Mouse (Mus musculus) adipocyte (in vitro differentiated cells): ENCODE measurements at regions not wholly inside any gene's neighbourhood (a gene's known extent, or its start where the extent isn't known, plus 50 kb on each side); places are given as distances from the start of the nearest gene placed in this dataset.
"Not testable (repeated sequence)": the region's sequence is repeated elsewhere in the genome, so short reads cannot be mapped to it uniquely, and the experiment has no call there.

Source experiments
- DNase-seq: peaks from one replicate; pipeline ENCODE4 v3.0.0-alpha.2; 2016; ENCODE audit warnings: low spot score

DNA sequence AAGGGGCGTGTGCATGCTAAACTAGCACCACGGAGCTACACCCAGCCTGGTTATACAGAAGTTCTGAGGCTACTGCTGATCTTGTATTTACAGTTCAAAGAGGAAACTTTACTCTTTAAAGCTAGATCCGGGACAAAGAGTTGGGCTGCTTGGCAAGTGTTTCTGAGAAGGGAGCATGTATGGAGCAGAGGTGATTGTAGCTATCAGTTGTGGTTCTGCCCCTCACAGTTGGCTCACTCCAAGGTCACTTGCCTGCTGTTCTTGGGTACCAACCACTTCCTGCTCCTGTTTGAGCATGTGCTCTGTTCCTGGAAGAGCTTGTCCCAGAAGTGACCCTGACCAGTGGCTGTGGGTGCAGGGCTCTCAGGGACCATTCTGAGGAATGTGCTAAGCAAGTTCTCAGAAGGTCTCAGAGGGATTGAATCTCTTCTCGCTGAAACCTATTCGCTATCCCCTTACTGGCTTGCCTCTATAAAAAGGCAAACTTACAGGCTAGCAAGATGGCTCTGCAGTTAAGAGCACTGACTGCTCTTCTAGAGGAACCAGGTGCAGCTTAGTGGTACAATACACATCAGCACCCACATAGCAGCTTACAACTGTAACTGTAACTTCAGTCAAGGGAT, 94.9 kb upstream of the Max start:
- DNase-seq = peak; percentile 14

DNA sequence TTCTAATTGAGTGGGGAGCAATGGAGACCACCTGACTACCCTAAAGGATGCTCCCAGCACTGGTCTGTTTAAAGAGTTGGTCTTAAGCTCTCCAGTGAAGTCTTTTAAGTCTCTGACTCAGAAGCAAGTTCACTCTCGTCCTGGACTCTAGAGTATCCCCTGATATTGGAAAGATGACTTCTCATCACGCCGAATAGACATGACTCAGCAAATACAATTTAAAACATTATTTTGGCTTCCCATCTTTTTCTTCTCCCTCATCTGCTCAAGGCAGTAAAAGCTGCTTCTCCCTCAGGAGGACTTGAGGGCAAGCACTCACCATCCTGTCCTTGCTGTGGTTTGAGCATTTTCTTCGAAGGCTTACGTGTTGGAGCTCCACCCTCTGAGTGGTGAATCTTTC, 92.7 kb upstream of the Max start:
- DNase-seq = no peak

DNA sequence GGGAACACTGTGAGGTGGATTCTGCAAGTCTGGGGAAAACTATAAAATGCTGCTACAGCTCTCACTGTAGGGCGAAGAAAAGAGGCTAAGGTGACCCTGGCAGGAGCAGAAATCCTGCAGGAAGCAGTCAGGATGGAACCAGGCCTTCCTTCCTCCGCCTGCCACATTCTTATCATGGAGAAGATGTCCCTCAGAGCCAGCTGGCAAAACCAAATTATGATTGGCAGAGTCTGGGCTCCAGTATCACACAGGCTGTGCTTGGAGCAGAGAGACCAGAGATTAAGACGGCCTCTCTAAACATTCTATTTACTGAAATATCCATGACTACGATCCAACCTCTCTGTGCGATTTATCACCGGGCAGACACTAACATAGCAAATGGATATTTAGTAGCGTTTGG, 92.2 kb upstream of the Max start:
- DNase-seq = peak; percentile 23

DNA sequence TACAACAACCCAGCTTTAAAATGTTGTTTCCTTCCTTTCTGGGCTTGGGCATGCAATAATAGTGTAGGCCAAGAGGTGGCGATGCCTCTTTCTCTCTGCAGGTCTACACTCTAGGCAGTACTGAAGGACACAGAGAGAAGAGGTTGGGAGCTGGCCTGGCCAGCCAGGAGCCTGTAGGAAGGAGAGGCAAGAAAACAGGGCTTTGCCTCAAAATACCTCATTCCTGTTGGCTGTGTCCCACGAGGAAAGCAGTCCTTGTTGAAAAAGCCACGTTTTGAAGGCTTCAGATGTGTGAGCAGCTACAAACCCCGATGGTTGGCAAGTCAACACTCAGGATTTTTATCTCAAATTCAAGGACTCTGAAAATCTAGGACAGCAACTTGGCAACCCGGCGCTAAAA, 90.9 kb upstream of the Max start:
- DNase-seq = peak; percentile 87

DNA sequence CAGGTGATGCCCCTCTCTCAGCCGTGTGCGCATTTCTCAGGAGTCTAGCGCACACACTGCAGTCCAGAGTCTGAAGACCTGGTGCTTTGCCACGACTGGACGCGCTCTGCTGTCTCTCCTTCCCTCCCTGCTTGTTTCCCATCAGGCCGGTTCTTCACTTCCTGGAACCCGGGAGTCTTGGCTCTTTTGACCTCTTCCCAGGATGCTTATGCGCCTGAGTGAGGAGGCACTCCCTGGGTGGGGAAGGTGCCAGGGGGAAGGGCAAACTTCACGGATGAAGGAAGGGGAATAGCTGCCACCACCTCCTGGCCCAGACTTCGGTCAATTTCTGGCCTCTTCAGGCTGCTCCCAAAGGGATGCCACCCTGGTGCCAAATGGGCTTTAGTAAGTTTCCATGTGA, 86.4 kb upstream of the Max start:
- no peak for DNase-seq

DNA sequence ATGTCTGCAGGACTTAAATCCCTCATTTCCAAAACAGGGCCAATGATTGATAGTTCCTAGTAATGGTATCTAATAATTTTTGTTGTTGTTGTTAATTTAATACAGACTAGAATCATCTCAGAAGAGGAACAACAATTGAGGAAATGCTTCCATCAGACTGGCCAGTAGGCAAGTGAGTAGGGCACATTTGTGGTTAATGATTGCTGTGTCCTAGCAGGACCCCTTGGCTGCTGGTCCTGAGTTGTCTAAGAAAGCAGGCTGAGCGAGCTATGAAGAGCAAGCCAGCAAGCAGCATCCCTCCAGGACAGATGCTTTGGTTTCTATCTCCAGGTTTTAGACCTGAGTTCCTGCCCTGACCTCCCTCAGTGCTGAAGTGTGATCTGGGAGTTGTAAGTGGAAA, 85.3 kb upstream of the Max start:
- no peak for DNase-seq

DNA sequence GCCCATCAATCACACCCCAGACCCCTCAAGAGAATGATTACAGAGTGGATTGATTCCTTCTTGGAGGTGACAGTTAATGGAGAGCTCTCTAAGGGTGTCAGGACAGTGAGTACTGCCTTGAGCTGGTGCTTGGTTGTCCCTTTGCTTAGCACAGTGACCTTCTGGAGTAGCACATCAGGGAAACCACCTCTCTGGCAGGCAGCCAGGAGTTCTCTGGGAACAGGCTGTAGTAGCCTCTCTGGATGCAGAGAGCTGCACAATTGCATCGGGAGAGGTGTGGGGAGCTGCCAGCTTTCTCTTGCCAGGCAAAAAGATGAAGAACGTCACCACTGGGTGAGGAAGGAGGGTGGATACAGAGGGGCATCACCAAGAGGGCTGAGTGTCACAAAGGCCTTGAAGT, 84.0 kb upstream of the Max start:
- peak; percentile 53 for DNase-seq

DNA sequence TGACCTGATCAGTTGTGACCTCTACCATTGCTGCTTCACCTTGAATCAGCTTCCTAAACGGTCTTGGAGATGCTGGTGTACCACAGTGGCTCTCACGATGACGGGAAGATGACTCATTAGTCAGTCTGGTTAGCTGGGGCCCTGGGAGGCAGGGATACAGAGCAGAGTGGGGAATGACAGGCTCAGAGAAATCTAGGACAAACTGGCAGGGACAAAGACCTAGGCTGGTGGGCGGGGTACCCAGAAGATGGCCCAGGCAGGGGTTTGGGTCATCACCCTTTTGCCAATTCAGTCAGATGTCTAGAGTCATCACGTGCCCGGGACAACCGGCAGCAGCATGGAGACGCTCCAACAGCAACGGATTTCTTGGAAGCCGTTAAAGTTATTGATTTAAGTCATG, 83.4 kb upstream of the Max start:
- no peak for DNase-seq

DNA sequence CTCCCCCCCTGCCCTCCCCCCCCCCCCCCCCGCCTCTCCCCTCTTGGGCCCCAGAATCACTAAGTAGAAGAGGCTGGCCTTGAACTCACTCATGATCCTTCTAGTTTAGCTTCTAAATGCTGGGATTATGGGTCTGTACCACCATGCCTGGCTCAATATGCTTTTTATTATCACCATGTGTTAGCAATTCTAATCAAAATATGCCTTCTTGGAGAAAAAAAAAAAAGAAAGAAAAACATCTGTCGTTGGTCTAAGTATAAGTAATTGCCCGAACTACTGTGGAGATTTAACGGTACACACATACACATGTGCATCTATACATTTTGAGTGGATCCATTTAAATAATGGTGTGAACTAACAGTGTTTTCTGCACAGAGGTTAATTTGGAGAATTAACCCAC, 80.4 kb upstream of the Max start:
- no peak for DNase-seq

DNA sequence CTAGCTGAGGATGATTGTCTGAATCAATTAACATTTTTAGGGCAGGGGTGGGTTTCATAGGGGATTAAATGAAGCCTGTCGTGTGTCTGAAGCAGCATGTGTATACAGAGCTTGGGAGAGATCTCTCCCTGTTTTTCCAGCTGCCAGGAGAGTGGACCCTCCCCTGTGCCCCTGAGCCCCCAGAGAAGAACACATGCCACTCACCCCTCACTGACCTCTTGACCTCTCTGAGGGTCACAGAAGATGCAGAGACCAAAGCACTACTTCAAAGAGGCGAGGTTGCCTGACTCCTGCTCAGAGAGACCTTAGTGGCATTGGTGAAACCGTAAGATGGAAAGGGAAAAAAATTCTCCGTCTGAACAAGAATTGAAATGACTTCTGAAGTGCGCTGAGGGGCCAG, 79.1 kb upstream of the Max start:
- DNase-seq = no peak

DNA sequence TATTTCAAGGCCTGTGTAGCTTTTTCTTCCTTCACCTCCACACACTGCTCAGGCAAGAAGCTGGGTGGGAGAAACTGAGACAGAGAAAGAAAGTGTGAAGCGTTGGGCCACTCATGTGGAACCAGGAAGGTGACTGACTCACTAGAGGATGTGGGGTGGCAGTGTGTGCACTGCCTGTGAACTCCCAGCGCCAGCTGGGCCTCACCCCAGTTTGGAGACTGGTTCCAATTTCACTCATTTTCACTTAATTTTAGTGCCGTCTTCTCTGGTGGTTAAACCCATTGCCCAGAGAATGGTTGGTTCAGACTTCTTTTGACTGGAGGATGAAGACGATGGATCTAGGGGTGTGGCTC, 77.9 kb upstream of the Max start:
- no peak for DNase-seq

DNA sequence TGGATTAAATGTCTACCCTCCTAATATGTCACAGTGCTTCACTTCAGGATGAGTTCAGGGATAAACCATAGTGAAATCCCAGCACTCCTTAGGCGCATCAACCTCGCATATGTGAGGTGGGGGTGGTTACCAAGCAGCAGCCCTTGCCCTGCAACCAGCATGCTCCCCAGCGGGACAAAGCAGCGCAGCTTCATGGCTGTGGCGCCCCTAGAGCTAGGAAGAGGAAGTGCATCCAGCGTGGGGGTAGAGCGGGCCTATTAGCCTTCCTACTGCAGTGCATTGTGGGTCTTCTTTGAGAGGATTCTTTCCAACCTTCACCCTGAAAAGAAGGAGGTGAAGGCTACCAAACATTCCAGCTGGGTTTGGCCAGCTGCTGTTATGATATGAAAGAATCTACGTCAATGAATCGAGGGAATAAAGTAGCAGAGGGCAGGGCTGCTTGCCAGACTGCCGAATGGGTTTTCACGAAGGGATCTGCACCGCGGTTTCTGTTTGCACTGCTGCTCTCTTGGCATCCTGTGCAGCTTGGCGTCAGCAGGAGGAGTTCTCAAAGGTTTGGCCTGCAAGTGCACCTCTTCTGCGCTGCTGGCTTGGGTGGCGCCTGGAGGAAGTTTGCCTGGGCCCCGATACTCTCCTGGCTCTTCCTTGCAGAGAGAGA, 77.4 kb upstream of the Max start:
- no peak for DNase-seq

DNA sequence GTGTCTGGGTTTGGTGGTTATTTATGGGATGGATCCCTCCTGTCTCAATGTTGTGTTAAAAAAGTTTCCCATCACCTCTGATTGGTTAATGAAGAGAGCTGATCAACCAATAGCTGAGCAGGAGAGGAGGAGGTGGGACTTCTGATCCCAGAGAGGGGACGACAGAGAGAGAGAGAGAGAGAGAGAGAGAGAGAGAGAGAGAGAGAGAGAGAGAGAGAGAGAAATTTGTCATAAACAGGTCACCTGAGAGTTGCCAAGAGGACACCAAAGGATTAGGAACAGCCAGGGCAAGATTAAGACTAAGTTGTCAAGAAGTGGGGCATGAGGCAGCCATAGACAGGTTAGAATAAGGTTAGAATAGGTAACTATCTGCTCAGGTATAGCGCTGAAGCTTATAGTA, 73.7 kb upstream of the Max start:
- DNase-seq = no peak

DNA sequence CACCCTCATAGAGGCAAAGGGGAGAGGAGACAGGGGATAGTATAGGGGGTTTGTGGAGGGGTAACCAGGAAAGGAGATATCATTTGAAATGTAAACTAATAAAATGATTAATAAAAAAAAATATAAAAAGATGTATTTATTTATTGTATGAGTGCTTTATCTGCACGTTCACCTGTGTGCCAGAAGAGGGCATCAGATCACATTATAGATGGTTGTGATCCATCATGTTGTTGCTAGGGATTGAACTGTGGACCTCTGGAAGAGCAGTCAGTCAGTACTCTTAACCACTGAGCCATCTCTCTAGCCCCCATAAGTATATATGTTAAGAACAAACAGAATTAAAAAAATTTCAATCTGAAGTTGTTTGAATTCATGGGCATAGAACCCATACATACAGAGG, 69.4 kb upstream of the Max start:
- no peak for DNase-seq

DNA sequence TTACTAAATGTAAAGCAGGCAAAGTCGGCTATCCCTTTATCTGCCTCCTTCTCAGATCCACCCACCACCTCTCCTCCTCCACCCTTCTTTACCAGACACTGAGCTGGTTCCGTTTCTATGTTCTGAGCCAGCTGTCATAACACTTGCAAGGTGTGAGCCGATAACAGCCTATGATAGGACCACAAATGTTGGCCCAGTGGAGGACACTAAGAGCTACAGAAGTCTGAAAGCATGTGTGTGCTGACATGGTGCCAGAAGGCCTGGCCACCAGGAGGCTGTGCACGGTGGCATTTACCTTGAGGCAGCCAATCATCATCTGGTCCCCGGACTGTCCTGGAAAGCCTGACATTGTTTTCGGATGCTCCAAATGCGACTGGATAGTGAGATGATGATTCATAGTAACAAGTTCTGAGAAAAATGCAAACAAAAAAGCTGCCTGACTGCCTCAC, 63.5 kb upstream of the Max start:
- DNase-seq = no peak

DNA sequence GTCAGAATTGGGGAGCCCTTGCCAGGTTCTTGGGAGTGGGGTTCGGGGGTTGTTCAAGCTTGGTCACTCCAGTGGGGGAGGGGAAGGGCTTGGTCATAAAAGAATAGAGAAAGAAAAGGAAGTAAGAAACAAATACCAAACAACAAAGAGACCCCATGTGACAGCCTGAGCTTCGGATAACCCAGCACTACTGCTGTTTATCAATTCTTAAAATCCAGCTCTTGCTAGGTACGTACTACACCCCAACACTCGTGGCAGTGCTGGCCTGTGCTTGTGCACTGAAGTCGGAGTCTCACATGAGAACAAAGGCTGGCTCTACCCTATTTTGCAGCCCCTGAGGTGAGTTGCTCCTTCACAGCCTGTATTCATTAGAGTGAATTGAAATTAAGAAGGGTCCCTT, 60.5 kb upstream of the Max start:
- no peak for DNase-seq

DNA sequence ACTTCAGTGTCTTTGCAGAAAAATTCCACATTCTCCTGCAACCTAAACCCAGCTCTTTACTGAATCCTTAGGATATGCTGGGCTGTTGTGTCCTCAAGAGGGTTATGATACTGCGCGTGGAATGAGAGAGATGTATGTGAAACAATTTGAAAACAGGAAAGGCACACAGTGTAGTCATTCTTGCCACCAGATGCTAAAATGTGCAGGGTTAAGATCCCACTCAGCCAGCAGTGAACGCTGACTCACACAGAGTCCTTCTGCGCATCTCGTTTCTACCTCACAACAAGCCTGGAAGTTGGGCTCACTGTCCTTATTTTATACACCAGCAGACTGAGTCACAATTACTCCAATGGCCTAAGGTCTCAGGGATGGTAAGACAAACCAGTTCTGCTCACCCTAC, 59.9 kb upstream of the Max start:
- DNase-seq = no peak

DNA sequence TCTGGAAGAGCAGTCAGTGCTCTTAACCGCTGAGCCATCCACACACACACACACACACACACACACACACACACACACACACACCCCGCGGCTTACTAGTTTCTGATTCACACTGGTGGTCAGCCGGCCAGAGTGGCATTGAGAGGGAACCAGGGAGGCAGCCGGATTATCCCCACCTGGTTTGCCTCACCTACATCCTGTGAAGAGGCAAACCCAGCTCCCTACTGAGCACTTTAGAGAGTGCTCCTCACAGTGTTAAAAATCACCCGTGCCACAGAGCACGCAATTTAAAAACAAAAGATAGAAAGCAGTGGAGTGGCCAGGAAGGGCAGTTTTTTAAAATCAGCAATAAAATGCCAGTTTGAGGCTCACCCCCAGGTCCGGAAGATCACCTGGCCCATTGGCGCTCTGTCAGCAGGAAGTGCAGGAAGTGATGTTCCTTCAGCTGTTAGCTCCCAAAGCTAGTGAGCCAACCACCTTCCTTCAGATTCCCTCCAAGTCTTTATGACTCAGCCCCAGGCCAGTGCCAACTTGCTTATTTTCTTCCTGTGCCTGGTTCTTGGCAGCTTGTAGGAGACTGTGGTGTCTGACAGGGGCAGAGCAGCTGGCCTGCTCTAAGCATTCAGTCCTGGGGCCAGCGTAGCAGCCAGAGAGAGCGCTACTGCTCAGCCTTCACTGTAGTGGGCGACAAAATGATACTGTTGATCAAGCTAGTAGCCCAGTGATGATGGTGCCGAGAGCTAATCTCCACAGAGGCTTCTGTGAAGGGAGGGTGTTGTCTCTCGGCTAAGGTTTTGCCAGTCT, 57.9 kb upstream of the Max start:
- peak; percentile 71 for DNase-seq

DNA sequence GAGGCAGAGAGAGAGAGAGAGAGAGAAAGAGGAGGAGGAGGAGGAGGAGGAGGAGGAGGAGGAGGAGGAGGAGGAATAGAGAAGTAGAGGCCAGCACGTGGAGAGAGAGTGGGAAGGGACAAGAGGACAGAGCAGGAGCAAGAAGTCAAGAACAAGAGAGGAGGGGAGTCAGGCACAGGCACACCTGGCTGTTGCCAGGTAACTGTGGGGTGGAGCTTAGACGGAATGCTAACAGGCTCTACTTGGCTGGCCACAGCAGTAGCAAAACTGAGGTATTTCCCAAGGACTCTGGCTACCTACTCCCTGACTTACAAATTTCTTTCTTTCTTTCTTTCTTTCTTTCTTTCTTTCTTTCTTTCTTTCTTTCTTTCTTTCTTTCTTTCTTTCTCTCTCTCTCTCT, 57.1 kb upstream of the Max start:
- not testable (repeated sequence) for DNase-seq

DNA sequence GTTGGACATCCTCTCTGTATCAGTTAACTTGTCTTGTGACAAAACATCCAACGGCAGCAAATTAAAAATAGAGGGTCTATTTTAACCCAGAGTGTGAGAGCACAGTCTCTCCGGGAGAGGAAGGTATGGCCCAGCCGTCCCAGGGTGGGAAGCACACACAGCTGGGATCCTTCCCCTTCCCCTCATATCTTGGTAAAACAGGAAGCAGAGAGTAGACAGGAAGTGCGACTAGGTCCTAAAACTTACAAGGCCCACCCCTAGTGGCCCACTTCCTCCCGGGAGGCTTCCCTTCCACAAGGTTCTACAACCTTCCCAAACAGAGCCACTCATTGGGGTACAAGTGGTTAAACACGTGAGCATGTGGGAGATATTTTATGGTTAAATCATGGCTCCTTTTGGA, 56.4 kb upstream of the Max start:
- no peak for DNase-seq

DNA sequence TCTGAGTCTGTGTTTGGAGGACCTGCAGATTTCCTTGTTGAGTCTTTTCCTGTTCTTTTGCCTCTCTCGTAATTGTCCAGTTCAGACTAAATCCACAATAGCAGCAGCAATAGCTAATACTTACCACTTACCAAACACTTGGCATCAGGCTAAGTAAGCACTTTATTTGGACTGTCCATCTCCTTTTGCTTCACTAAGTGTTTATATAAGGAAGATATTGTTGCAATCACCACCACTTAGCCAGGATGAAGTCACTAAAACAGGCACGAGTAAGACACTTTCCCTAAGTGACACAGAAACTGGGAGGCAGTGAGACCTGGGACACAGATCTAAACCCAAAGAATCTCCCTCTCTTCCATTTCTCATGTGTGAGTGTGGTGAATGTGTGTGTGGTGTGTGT, 52.9 kb upstream of the Max start:
- DNase-seq = peak; percentile 59
